Mouse (Mus musculus) liver, embryonic 14.5 days (tissue): ENCODE measurements around the gene Bnc2. TPM values are rescaled to one million over a fixed set of nuclear protein-coding genes. Genes with fewer than 3 reads are reported as not detected.
A peak's percentile ranks its signal among the peaks of the same experiment; 100 is the strongest.

ENCODE experiments used
- ATAC-seq: fragments of 200-750 bp; cut with Nextera tagmentation; 2 replicates; pipeline ENCODE4 v1.8.0; 2017; ENCODE audit warnings: moderate number of reproducible peaks, mild to moderate bottlenecking, moderate library complexity; ENCODE audit not compliant: insufficient read depth
- DNase-seq, 3 experiments: peaks; one replicate each; pipeline ENCODE4 v3.0.0-alpha.2; 2012 to 2013; ENCODE audit warnings: low read depth in 3 of 3, low spot score in 3 of 3
- H3K27ac ChIP-seq: fragments of 300-500 bp; sonication (generic); 2 replicates; pipeline ENCODE4 v1.5.1; 2014; ENCODE audit warnings: moderate library complexity, mild to moderate bottlenecking, control low read depth, inconsistent platforms
- H3K27me3 ChIP-seq: fragments of 300-500 bp; sonication (generic); 2 replicates; pipeline ENCODE4 v1.6.1; 2014; ENCODE audit warnings: mild to moderate bottlenecking, low read length, moderate library complexity; ENCODE audit not compliant: control insufficient read depth, insufficient read depth
- H3K36me3 ChIP-seq: fragments of 300-500 bp; sonication (generic); replicated peaks from 2 replicates; pipeline ENCODE4 v1.6.1; 2014; ENCODE audit warnings: low read depth; ENCODE audit not compliant: control insufficient read depth, insufficient read depth
- H3K4me1 ChIP-seq, 2 experiments: fragments of 200-500 bp in 1 of 2; fragments of 300-500 bp in 1 of 2; sonication (generic) in 1 of 2; replicated peaks; 2 replicates each; pipeline ENCODE4 v1.6.1; 2012 to 2014; ENCODE audit warnings: antibody characterized with exemption in 1 of 2, inconsistent platforms in 1 of 2, low read length in 1 of 2; ENCODE audit not compliant: control insufficient read depth in 2 of 2, insufficient read depth in 2 of 2
- H3K4me2 ChIP-seq: fragments of 300-500 bp; sonication (generic); 2 replicates; pipeline ENCODE4 v1.6.1; 2014; ENCODE audit warnings: low read depth, mild to moderate bottlenecking, control low read depth, moderate library complexity
- H3K4me3 ChIP-seq, 2 experiments: fragments of 200-500 bp in 1 of 2; fragments of 300-500 bp in 1 of 2; sonication (generic) in 1 of 2; 2 replicates each; pipeline ENCODE4 v1.5.1; 2012 to 2014; ENCODE audit warnings: low read depth in 2 of 2, low read length in 2 of 2, mild to moderate bottlenecking in 2 of 2, control low read depth in 1 of 2, inconsistent platforms in 1 of 2, moderate library complexity in 1 of 2; ENCODE audit not compliant: insufficient read depth in 1 of 2
- H3K9ac ChIP-seq: fragments of 300-500 bp; sonication (generic); replicated peaks from 2 replicates; pipeline ENCODE4 v1.6.1; 2014; ENCODE audit warnings: mild to moderate bottlenecking, control low read depth, moderate library complexity
- H3K9me3 ChIP-seq: fragments of 300-500 bp; sonication (generic); 2 replicates; pipeline ENCODE4 v1.6.1; 2016; ENCODE audit warnings: low read length, mixed read lengths; ENCODE audit not compliant: control insufficient read depth
- CTCF ChIP-seq: IDR thresholded peaks from 2 replicates; pipeline ENCODE4 v1.5.1; 2016; ENCODE audit warnings: antibody characterized with exemption, low read depth, control low read depth
- EP300 ChIP-seq: IDR thresholded peaks from 2 replicates; pipeline ENCODE4 v1.6.1; 2016; ENCODE audit warnings: antibody characterized with exemption, low read depth
- WGBS: fragments of 180-500 bp; shearing (Covaris S2); extraction: QIAGEN DNeasy Blood & Tissue Kit; methylation state at CpG from one replicate; pipeline ENCODE4 v1.1.7; 2014; ENCODE audit not compliant: insufficient replicate concordance; 5-methylcytosine and 5-hydroxymethylcytosine counted together
- polyA plus RNA-seq, 2 experiments: library from polyadenylated mRNA; depleted of rRNA in 1 of 2; stranded (reverse) in 1 of 2; unstranded in 1 of 2; fragments of >200 nt; fragmentation: Nextera tagmentation in 1 of 2; extraction: Ambion mirVana in 1 of 2; gene quantifications; 2 replicates each; pipeline versions ENCODE4 v1.2.1 to v1.2.3; 2012 to 2014

Gene Bnc2
- polyA plus RNA-seq, 2 experiments = 0.17 to 0.46 TPM

DNA sequence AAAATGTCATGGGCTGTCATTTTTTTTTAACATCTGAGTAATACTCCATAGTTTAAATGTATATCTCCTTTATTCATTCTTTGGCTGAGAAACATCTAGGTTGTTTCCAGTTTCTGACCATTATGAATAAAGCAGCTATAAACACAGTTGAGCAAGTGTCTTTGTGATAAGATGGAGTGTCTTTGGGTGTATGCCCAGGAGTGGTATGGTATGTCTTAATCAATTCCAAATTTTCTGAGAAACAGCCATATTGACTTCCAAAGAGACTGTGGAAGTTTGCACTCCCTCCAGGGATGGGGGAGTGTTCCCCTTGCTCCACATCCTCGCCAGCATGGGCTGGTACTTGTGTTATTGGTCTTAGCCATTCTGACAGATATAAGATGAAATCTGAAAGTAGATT is 70.6 kb downstream of the Bnc2 start:
- H3K27ac ChIP-seq = no peak overlapping the region
- H3K9me3 ChIP-seq = no peaks in the 10 kb centered on the region
- no peaks in the 10 kb centered on the region for H3K4me1 ChIP-seq
- H3K36me3 ChIP-seq = no peaks in the 10 kb centered on the region
- no peak overlapping the region for H3K4me3 ChIP-seq
- H3K27me3 ChIP-seq = no peaks in the 10 kb centered on the region
- no peak overlapping the region for H3K4me2 ChIP-seq
- ATAC-seq (no peak), DNase-seq (no peak)
- WGBS = 34% methylated on average over 1 of the region's 1 CpGs
- H3K9ac ChIP-seq = no peak overlapping the region
- no peak for TF ChIP-seq EP300
- no peak for TF ChIP-seq CTCF

DNA sequence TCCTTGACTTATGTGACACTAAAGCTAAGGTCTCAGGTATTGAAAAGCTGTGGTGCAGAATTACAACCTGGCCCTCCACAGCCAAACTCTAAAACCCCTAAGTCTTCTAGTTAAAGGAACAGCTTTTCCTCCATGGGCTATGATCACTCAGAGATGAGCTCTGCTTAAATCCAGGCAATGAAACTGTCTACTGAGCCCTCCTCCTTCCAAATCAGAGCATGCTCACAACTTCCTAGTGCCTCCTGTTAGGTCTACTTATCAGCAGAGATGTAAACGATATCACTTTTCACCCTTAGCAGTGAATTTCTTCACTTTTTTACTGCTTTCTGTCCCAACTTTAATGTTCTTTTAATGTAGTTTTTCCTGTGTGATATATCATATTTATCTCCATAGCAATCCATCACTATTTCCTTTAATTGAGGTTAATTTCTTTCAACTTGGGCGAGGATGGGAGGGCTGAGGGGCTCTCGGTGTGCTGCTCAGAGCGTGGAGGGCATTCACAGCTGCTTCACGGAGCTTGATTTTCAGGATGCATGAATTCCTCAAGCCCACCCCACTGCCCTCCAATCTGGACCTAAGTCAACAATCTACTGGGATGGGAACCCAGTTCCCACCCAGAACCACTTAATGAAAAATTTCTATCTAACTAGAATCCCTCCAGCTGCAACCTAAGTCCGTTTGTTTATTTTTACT is 94.7 kb downstream of the Bnc2 start:
- TF ChIP-seq EP300 = no peak
- TF ChIP-seq CTCF = no peak
- WGBS = 64% methylated on average over 6 of the region's 6 CpGs
- Histone ChIP-seq H3K36me3 (no peaks in the 10 kb centered on the region), H3K4me3 (no peak overlapping the region), H3K4me1 (no peaks in the 10 kb centered on the region), H3K27ac (no peak overlapping the region), H3K9ac (no peak overlapping the region), H3K27me3 (no peaks in the 10 kb centered on the region), H3K9me3 (no peaks in the 10 kb centered on the region), H3K4me2 (no peak overlapping the region)
- ATAC-seq = no peak
- DNase-seq = no peak

DNA sequence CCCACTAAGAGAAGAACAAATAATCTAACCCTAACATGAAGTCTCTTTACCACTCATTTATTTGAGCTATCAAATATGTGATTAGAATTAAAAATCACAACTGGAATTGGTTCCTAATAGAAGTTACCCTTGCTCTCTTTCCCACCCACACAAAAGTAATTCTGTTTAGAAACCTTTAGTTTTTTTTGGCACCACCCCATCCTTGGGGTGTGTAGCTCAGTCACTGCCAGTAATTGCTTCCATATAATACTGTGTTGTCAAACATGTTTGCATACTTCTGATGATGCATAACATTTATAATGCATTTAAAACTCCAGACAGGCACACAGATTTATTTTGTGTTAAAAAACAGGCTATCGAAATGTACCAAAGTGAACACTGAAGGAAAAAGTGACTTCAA is 96.8 kb downstream of the Bnc2 start:
- no peak overlapping the region for H3K4me2 ChIP-seq
- WGBS = 67% methylated on average over 1 of the region's 1 CpGs
- no peak overlapping the region for H3K4me3 ChIP-seq
- no peak for DNase-seq
- ATAC-seq = no peak
- H3K9me3 ChIP-seq = no peaks in the 10 kb centered on the region
- H3K27me3 ChIP-seq = no peaks in the 10 kb centered on the region
- no peak overlapping the region for H3K27ac ChIP-seq
- H3K9ac ChIP-seq = no peak overlapping the region
- H3K36me3 ChIP-seq = no peaks in the 10 kb centered on the region
- H3K4me1 ChIP-seq = no peaks in the 10 kb centered on the region
- no peak for TF ChIP-seq CTCF
- TF ChIP-seq EP300 = no peak

DNA sequence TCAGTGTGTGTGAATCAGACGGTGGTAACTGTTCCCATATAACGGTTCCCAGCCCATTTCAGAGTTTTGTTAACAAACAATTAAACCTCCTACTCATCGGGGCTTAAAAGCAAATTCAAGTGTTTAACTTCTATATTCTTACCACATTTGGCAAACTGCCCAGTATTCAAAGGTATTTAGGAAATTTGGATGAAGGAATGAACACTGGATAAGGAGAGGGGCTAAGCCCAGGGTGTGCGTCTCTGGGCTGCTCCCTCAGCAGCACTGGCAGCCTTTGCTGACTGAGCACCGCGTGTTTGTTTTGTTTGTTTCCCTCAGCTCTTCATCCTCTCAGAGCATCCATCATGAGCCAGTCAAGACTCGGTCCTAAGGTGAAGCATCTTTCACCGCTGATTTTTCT is 109.0 kb downstream of the Bnc2 start:
- no peak for TF ChIP-seq CTCF
- TF ChIP-seq EP300 = no peak
- H3K4me1 ChIP-seq = no peaks in the 10 kb centered on the region
- no peaks in the 10 kb centered on the region for H3K36me3 ChIP-seq
- no peak overlapping the region for H3K9ac ChIP-seq
- no peak overlapping the region for H3K4me3 ChIP-seq
- no peak for DNase-seq
- 64% methylated on average over 8 of the region's 8 CpGs for WGBS
- no peaks in the 10 kb centered on the region for H3K27me3 ChIP-seq
- no peaks in the 10 kb centered on the region for H3K9me3 ChIP-seq
- no peak for ATAC-seq
- H3K27ac ChIP-seq = no peak overlapping the region
- H3K4me2 ChIP-seq = no peak overlapping the region

DNA sequence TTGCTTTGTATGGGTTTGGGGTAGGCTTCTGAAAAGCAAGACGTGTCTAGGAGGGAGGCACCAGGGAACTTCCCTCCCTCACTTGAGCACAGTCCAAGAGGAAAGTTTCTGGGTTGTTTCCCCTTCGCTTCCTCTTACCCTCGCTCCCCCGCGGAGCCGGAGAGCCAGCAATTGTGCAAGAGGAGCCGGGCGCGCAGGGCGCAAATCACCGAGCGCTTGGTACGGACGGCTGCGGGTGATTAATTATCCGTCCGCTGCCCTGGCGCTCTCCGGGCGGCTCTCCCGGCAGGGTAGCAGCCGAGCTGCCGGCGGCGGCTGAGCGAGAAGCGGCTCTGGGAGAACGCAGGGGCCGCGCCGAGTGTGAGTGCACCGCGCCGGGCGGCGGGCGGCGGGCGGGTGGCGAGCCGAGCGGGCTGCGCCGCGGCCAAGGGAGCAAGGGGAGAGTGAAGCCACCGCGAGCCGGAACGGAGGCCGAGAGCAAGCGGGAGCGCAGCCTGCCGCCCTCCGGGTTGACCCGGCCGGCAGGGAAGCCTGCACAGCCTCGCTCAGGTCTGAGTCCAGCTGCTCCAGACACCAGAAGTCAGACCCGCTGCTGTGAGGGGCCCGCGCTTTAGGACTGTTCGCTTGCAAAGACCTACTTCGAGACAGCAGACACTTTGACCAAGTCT is 129.7 kb downstream of the Bnc2 start:
- no peaks in the 10 kb centered on the region for H3K36me3 ChIP-seq
- H3K9ac ChIP-seq = no peak overlapping the region
- H3K4me3 ChIP-seq = peak overlapping the region; percentile 28 to 49
- peak overlapping the region; percentile 40 for H3K4me2 ChIP-seq
- peak; percentile 48 for ATAC-seq
- under 1% methylated on average over 50 of the region's 62 CpGs for WGBS
- no peak overlapping the region for H3K27ac ChIP-seq
- no peak for DNase-seq
- H3K27me3 ChIP-seq = peaks cover 20% of the 10 kb centered on the region
- no peaks in the 10 kb centered on the region for H3K4me1 ChIP-seq
- no peaks in the 10 kb centered on the region for H3K9me3 ChIP-seq
- TF ChIP-seq CTCF (no peak), EP300 (no peak)
